Mouse (Mus musculus) heart, postnatal 25 days (tissue): Measurements from ENCODE around the gene P2rx1. TPM values are rescaled to one million over a fixed set of nuclear protein-coding genes. Genes with fewer than 3 reads are reported as not detected.

Source experiments
- DNase-seq: peaks from one replicate; pipeline ENCODE4 v3.0.0; 2022; ENCODE audit warnings: low spot score
- intact Hi-C: fragments of 180-260 bp; cut with DNase I; formaldehyde crosslinking; loops from one replicate; pipeline ENCODE4 v1.15.1; 2025
- total RNA-seq, 2 experiments: library from RNA; stranded (reverse); gene quantifications; 2 replicates each; pipeline ENCODE4 v1.2.3; 2021

The P2rx1 gene
- total RNA-seq, 2 experiments from 2014 or later: 0.29 to 0.50 TPM

GRCm38 (mm10) chr11:73016103-73016420 is 17.2 kb downstream of the P2rx1 start:
- intact Hi-C loops: no loop called here
- DNase-seq: no peak

GRCm38 (mm10) chr11:73018471-73019146 is 19.7 kb downstream of the P2rx1 start, which contains the start of gene Camkk1:
TSS of gene Camkk1 (plus strand) at chr11:73019008.
- peak; percentile 88 for DNase-seq
- intact Hi-C loops: no loop called here

- DNase-seq: no peak
- intact Hi-C loops: no loop called here
Observed at GRCm38 (mm10) chr11:73019147-73019795, 20.4 kb downstream of the P2rx1 start.

- no peak for DNase-seq
- intact Hi-C loops: no loop called here
Observed at GRCm38 (mm10) chr11:73020953-73021800, 22.3 kb downstream of the P2rx1 start.

- DNase-seq: peak; percentile 78
- intact Hi-C loops: no loop called here
Observed at GRCm38 (mm10) chr11:73023099-73023498, 24.2 kb downstream of the P2rx1 start.

GRCm38 (mm10) chr11:73023827-73024226 is 24.9 kb downstream of the P2rx1 start:
- no peak for DNase-seq
- intact Hi-C loops: no loop called here

GRCm38 (mm10) chr11:73024236-73024904 is 25.5 kb downstream of the P2rx1 start:
- intact Hi-C loops: no loop called here

GRCm38 (mm10) chr11:73026961-73027360 is 28.1 kb downstream of the P2rx1 start:
- DNase-seq: no peak
- intact Hi-C loops: no loop called here

More at GRCm38 (mm10) chr11:73024236-73024904, 25.5 kb downstream of the P2rx1 start:
- no peak for DNase-seq

GRCm38 (mm10) chr11:73030821-73031498 is 32.1 kb downstream of the P2rx1 start:
- intact Hi-C loops: no loop called here
- peak; percentile 78 for DNase-seq

GRCm38 (mm10) chr11:73031536-73031935 is 32.6 kb downstream of the P2rx1 start:
- intact Hi-C loops: no loop called here
- no peak for DNase-seq

- no peak for DNase-seq
- intact Hi-C loops: no loop called here
Observed at GRCm38 (mm10) chr11:73036077-73036476, 37.2 kb downstream of the P2rx1 start.

GRCm38 (mm10) chr11:73036889-73037288 is 38.0 kb downstream of the P2rx1 start:
- intact Hi-C loops: no loop called here
- DNase-seq: no peak

GRCm38 (mm10) chr11:73037691-73038090 is 38.8 kb downstream of the P2rx1 start:
- intact Hi-C loops: no loop called here
- DNase-seq: no peak

GRCm38 (mm10) chr11:73039102-73039799 is 40.3 kb downstream of the P2rx1 start:
- DNase-seq: no peak
- intact Hi-C loops: loop anchor here (1.0 kb wide), 1 partner anchor 33 kb away; no protein-coding TSS in a partner anchor

GRCm38 (mm10) chr11:73044229-73044755 is 45.4 kb downstream of the P2rx1 start:
- DNase-seq: no peak
- intact Hi-C loops: no loop called here

GRCm38 (mm10) chr11:73044789-73045188 is 45.9 kb downstream of the P2rx1 start:
- DNase-seq: no peak
- intact Hi-C loops: loop anchor here (5.0 kb wide), 1 partner anchor 117 kb away; no protein-coding TSS in a partner anchor

GRCm38 (mm10) chr11:73047542-73047996 is 48.7 kb downstream of the P2rx1 start, which contains the start of gene Ncbp3:
TSS of gene Ncbp3 (plus strand) at chr11:73047783.
- peak; percentile 88 for DNase-seq
- intact Hi-C loops: loop anchor here (5.0 kb wide), 1 partner anchor 120 kb away; no protein-coding TSS in a partner anchor
